Mouse (Mus musculus): ENCODE measurements at regions not wholly inside any gene's neighbourhood (a gene's known extent, or its start where the extent isn't known, plus 50 kb on each side); places are given as distances from the start of the nearest gene placed in this dataset.

DNA sequence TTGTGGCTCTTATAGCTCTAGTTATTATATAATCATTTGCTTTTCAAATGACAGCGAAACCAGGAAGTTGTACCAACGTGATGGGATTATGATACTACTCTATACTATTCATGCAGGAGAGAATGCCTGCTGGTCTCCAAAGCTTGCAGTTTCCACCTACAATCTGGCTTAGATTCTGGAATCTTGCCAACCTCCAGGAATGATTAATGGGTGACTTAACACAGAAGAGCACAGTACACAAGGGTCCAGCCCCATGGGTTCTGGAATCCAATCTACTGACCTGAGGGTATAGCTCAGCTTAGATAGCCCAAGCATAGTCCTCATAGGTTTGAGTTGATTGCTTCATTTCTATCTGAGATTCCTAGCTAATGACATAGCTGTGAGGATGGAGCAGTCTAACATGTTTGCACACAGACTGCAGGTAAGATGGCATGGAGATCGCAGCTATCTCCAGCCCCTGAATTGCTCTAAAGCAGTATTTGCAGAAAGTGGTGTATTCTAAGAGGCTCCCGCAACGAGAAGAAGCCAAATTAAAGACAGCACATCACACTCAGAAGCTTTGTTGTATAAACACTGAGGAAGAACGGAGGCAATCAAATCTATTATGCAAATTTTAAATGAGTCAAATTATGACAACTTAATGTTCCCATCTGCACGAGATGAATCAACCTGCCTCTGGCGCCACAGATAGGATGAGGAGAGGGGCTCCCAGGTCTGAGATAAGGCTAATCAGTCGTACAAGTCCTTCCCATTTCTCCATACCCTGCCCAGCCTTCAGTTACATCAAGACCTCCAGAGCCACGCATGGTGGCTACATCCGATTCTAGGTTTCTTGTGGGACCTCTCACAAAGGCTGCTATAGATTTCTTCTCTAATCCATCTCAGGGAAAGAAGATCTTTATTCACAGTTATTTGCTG is 160.7 kb upstream of the Tgfbr2 start:
- Histone ChIP-seq H3K9ac (ENCODE audit: low read length) (no peak overlapping the region), H3K27me3 (replicated peaks; ENCODE audit: control insufficient read depth, insufficient read depth, low read length) (no peaks in the 10 kb centered on the region), H3K4me1 (ENCODE audit: control insufficient read depth, insufficient read depth, low read length) (no peaks in the 10 kb centered on the region), H3K27ac (ENCODE audit: low read depth, low read length) (no peak overlapping the region), H3K36me3 (ENCODE audit: control insufficient read depth, insufficient read depth, low read length) (no peaks in the 10 kb centered on the region), H3K4me3 (ENCODE audit: low read depth, low read length) (no peak overlapping the region), H3K9me3 (replicated peaks; ENCODE audit: control insufficient read depth, low read length) (no peaks in the 10 kb centered on the region), H3K4me2 (ENCODE audit: low read length) (no peak overlapping the region)
- WGBS, result 87% methylated on average over 11 of the region's 11 CpGs
- ATAC-seq, result 0 out of 2 replicates have a peak, but pooled peaks have one; percentile 10
- DNase-seq (ENCODE audit: low spot score), result peak; percentile 21

DNA sequence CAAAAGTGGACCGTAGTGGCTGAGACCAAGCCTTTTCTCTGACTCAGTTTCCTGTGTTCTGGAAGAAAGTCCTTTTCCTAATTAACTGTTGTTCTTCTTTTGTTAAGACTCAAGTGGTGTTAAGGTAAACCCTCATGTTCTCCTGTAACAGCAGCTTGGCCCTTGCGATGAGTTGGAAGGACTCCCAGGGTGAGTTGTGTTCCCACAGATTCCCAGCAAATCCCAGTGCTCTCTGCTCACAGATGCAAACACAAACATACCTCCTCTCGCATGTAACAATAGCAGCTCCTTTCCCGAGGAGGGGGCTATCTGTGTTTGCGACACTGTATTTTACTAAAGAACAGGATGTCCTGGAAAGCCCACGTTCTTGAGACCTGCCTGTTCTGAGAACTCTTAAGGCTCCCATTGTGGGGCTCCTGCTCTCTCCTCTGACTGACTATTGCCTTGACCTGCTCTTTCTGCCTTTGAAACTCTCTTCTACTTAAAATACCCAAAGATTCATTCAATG is 158.8 kb upstream of the Tgfbr2 start:
- Histone ChIP-seq H3K4me3 (ENCODE audit: low read depth, low read length) (no peak overlapping the region), H3K4me2 (ENCODE audit: low read length) (no peak overlapping the region), H3K4me1 (ENCODE audit: control insufficient read depth, insufficient read depth, low read length) (no peaks in the 10 kb centered on the region), H3K36me3 (ENCODE audit: control insufficient read depth, insufficient read depth, low read length) (no peaks in the 10 kb centered on the region), H3K27ac (ENCODE audit: low read depth, low read length) (no peak overlapping the region), H3K9ac (ENCODE audit: low read length) (no peak overlapping the region), H3K9me3 (replicated peaks; ENCODE audit: control insufficient read depth, low read length) (no peaks in the 10 kb centered on the region), H3K27me3 (replicated peaks; ENCODE audit: control insufficient read depth, insufficient read depth, low read length) (no peaks in the 10 kb centered on the region)
- DNase-seq (ENCODE audit: low spot score) (no peak), ATAC-seq (no peak)
- WGBS, result 75% methylated on average over 6 of the region's 6 CpGs

DNA sequence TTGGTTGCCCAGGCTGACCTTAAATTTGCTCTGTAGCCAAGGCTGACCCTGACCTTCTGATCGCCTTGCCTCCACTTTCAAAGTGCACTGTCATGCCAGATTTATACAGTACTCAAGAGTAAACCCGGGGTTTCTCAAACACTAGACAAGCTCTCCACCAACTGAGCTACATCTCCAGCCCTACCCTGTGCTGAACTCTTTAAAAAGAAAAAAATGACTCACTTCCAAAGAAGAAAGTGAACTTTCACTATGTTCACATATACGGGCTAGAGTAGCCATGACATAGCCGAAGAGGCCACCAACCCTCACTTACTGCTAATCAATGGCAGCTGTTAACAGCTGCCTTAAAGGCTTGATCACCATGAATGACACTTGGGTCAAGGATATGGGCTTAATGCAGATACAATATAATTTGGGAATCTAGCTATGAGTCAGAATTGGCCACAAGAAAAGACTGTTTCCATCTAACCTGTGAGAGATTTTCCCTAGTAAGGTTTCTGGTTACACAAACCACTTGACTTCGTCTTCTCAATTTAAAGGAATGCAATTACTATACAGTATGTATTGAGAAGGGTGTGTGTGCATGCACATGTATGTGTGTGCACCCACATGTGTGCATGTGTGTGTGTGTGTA is 157.4 kb upstream of the Tgfbr2 start:
- WGBS, result 90% methylated on average over 5 of the region's 5 CpGs
- no peaks in the 10 kb centered on the region for H3K27me3 ChIP-seq (replicated peaks; ENCODE audit: control insufficient read depth, insufficient read depth, low read length)
- no peaks in the 10 kb centered on the region for H3K9me3 ChIP-seq (replicated peaks; ENCODE audit: control insufficient read depth, low read length)
- DNase-seq (ENCODE audit: low spot score), result no peak
- H3K4me1 ChIP-seq (ENCODE audit: control insufficient read depth, insufficient read depth, low read length), result no peaks in the 10 kb centered on the region
- no peak for ATAC-seq
- no peaks in the 10 kb centered on the region for H3K36me3 ChIP-seq (ENCODE audit: control insufficient read depth, insufficient read depth, low read length)
- no peak overlapping the region for H3K9ac ChIP-seq (ENCODE audit: low read length)
- H3K4me2 ChIP-seq (ENCODE audit: low read length), result no peak overlapping the region
- H3K4me3 ChIP-seq (ENCODE audit: low read depth, low read length), result no peak overlapping the region
- H3K27ac ChIP-seq (ENCODE audit: low read depth, low read length), result no peak overlapping the region

DNA sequence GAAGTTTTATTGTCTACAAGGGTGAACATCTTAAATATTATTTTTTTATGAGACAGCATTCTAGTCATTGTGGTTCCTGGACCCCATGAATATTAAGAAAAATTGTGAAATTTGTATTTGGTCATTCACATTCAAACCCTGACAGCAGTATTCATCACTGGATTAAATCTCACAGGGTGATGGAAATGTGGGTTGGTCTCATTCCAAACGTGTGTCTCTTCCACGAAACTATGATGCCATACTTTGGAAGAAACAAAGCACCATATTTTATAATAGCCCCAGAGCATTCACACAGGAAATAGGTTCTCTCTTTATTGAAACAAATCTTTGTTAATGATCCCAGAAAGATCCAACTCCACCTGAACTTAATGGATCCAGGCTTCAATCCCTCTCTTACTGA is 156.2 kb upstream of the Tgfbr2 start:
- Histone ChIP-seq H3K9ac (ENCODE audit: low read length) (no peak overlapping the region), H3K27ac (ENCODE audit: low read depth, low read length) (no peak overlapping the region), H3K4me1 (ENCODE audit: control insufficient read depth, insufficient read depth, low read length) (no peaks in the 10 kb centered on the region), H3K36me3 (ENCODE audit: control insufficient read depth, insufficient read depth, low read length) (no peaks in the 10 kb centered on the region), H3K4me2 (ENCODE audit: low read length) (no peak overlapping the region), H3K9me3 (replicated peaks; ENCODE audit: control insufficient read depth, low read length) (no peaks in the 10 kb centered on the region), H3K4me3 (ENCODE audit: low read depth, low read length) (no peak overlapping the region), H3K27me3 (replicated peaks; ENCODE audit: control insufficient read depth, insufficient read depth, low read length) (no peaks in the 10 kb centered on the region)
- no peak for DNase-seq (ENCODE audit: low spot score)
- WGBS, result 75% methylated on average over 2 of the region's 2 CpGs
- no peak for ATAC-seq

DNA sequence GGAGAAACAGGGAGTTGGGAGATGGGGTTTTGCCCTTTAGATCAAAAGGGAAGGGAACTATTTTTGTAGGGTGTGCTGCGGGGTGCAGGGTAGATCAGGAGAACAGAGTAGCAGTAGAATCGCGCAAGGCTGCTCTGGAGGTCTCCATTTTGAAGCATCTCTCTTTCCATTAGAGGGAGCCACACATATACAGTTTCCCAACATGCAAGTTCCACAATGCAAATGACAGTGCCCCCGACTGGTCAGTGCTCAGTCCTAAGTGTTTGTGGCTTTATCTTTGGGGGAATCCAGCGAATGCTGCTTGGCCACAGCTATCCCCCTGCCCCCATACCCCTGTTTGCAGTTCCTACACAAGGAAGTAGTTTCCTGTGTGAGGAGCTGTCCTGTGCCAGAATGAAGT is 155.6 kb upstream of the Tgfbr2 start:
- no peaks in the 10 kb centered on the region for H3K9me3 ChIP-seq (replicated peaks; ENCODE audit: control insufficient read depth, low read length)

DNA sequence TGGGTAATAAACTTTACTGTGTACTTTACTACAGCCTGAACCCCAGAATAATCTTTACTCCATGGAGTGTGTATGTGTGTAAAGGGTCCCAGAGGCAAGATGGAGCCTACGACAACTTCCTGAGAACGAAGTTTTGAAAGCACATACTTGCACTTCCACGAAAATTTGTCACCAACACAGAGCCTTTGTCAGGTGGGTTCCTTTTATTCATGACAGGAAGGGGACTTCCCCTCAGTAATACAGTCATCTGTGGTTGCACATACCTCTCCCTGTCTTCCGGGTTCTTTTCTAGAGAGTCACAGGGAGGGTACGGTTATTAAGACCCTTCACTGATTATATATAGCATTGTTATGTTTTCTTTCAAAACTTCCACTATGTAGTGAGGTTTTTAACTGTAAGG is 154.0 kb upstream of the Tgfbr2 start:
- Histone ChIP-seq H3K9me3 (replicated peaks; ENCODE audit: control insufficient read depth, low read length) (no peaks in the 10 kb centered on the region), H3K27me3 (replicated peaks; ENCODE audit: control insufficient read depth, insufficient read depth, low read length) (no peaks in the 10 kb centered on the region), H3K4me3 (ENCODE audit: low read depth, low read length) (no peak overlapping the region), H3K27ac (ENCODE audit: low read depth, low read length) (no peak overlapping the region), H3K4me1 (ENCODE audit: control insufficient read depth, insufficient read depth, low read length) (no peaks in the 10 kb centered on the region), H3K9ac (ENCODE audit: low read length) (no peak overlapping the region), H3K4me2 (ENCODE audit: low read length) (no peak overlapping the region), H3K36me3 (ENCODE audit: control insufficient read depth, insufficient read depth, low read length) (no peaks in the 10 kb centered on the region)
- DNase-seq (ENCODE audit: low spot score) (no peak), ATAC-seq (no peak)
- 82% methylated on average over 5 of the region's 5 CpGs for WGBS

More for the DNA sequence above, 155.6 kb upstream of the Tgfbr2 start:
- Histone ChIP-seq H3K4me1 (ENCODE audit: control insufficient read depth, insufficient read depth, low read length) (no peaks in the 10 kb centered on the region), H3K27ac (ENCODE audit: low read depth, low read length) (no peak overlapping the region), H3K36me3 (ENCODE audit: control insufficient read depth, insufficient read depth, low read length) (no peaks in the 10 kb centered on the region), H3K4me3 (ENCODE audit: low read depth, low read length) (no peak overlapping the region), H3K9ac (ENCODE audit: low read length) (no peak overlapping the region), H3K4me2 (ENCODE audit: low read length) (no peak overlapping the region), H3K27me3 (replicated peaks; ENCODE audit: control insufficient read depth, insufficient read depth, low read length) (no peaks in the 10 kb centered on the region)
- ATAC-seq (no peak), DNase-seq (ENCODE audit: low spot score) (no peak)
- WGBS, result 77% methylated on average over 5 of the region's 5 CpGs

DNA sequence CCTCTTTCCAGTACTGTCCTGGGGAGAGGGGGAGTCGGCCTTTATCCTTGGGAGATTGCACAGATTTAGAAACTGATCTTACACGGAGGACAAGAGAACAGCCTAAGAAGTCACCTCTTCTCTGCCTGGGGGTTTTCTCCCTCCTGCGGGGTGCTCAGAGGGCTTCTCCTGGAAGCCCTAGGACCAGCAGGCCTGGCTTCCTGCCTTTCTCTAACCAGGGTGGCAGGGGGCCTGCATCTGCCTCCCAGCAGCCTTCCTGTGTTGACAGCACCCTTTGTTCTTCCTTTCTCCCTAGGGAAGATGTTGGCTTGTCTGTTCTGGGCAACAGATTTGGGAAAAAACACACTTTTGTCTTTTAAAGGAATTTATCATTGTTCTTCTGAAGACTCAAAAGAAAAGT is 153.0 kb upstream of the Tgfbr2 start:
- no peak for ATAC-seq
- H3K4me3 ChIP-seq (ENCODE audit: low read depth, low read length), result no peak overlapping the region
- H3K36me3 ChIP-seq (ENCODE audit: control insufficient read depth, insufficient read depth, low read length), result no peaks in the 10 kb centered on the region
- H3K4me2 ChIP-seq (ENCODE audit: low read length), result no peak overlapping the region
- no peak overlapping the region for H3K27ac ChIP-seq (ENCODE audit: low read depth, low read length)
- H3K4me1 ChIP-seq (ENCODE audit: control insufficient read depth, insufficient read depth, low read length), result no peaks in the 10 kb centered on the region
- no peak for DNase-seq (ENCODE audit: low spot score)
- H3K9ac ChIP-seq (ENCODE audit: low read length), result no peak overlapping the region
- H3K27me3 ChIP-seq (replicated peaks; ENCODE audit: control insufficient read depth, insufficient read depth, low read length), result no peaks in the 10 kb centered on the region
- no peaks in the 10 kb centered on the region for H3K9me3 ChIP-seq (replicated peaks; ENCODE audit: control insufficient read depth, low read length)
- WGBS, result 31% methylated on average over 3 of the region's 3 CpGs

DNA sequence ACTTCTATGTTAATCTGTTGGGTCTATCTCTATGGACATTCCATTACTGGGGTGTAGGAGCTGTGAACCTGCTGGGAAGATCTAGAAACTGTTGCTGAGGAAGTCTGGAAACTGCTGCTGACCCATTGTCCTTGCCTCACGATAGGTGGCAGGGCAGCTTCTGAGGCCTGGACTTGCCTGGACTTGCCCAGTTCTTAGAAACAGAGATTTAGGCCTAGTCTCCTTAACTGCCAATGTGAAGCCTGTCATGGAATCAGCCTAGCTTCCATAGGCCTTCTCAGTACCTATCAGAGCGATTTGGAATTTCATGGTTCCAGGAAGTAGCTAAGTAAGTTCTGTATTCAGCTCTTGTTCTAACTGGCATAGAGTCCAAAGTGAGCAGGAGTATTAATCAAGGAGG is 151.9 kb upstream of the Tgfbr2 start:
- no peaks in the 10 kb centered on the region for H3K27me3 ChIP-seq (replicated peaks; ENCODE audit: control insufficient read depth, insufficient read depth, low read length)
- no peak overlapping the region for H3K9ac ChIP-seq (ENCODE audit: low read length)
- no peaks in the 10 kb centered on the region for H3K9me3 ChIP-seq (replicated peaks; ENCODE audit: control insufficient read depth, low read length)
- H3K4me2 ChIP-seq (ENCODE audit: low read length), result no peak overlapping the region
- H3K4me3 ChIP-seq (ENCODE audit: low read depth, low read length), result no peak overlapping the region
- no peaks in the 10 kb centered on the region for H3K4me1 ChIP-seq (ENCODE audit: control insufficient read depth, insufficient read depth, low read length)
- H3K27ac ChIP-seq (ENCODE audit: low read depth, low read length), result no peak overlapping the region
- DNase-seq (ENCODE audit: low spot score) (no peak), ATAC-seq (no peak)
- no peaks in the 10 kb centered on the region for H3K36me3 ChIP-seq (ENCODE audit: control insufficient read depth, insufficient read depth, low read length)
- 85% methylated on average over 2 of the region's 2 CpGs for WGBS

DNA sequence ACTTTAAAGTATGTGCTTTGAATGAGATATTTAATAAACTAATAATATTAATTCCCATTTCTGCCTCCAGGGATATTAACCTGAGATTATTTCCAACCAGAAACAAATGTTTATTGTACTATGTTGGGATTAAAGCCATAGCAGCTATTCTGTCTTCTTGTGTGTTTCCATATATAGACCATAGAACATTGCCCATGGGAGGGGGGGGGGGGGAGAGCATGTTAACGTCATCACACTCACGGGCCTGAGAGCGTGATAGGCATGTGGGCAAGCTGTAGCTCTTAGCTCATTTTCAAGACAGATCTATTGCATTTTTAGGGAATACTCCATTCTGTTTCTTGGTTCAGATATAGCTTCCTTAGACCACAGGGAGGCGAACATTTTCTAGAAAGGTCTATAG is 149.8 kb upstream of the Tgfbr2 start:
- Histone ChIP-seq H3K4me1 (ENCODE audit: control insufficient read depth, insufficient read depth, low read length) (no peaks in the 10 kb centered on the region), H3K9ac (ENCODE audit: low read length) (no peak overlapping the region), H3K4me3 (ENCODE audit: low read depth, low read length) (no peak overlapping the region), H3K4me2 (ENCODE audit: low read length) (no peak overlapping the region), H3K27me3 (replicated peaks; ENCODE audit: control insufficient read depth, insufficient read depth, low read length) (no peaks in the 10 kb centered on the region), H3K36me3 (ENCODE audit: control insufficient read depth, insufficient read depth, low read length) (no peaks in the 10 kb centered on the region), H3K9me3 (replicated peaks; ENCODE audit: control insufficient read depth, low read length) (no peaks in the 10 kb centered on the region), H3K27ac (ENCODE audit: low read depth, low read length) (no peak overlapping the region)
- DNase-seq (ENCODE audit: low spot score) (no peak), ATAC-seq (no peak)
- WGBS, result 87% methylated on average over 4 of the region's 4 CpGs
